Mouse (Mus musculus): ENCODE data around the gene Aldh1a3. TPM values are rescaled to one million over a fixed set of nuclear protein-coding genes. Genes with fewer than 3 reads are reported as not detected.

The Aldh1a3 gene
- polyA plus RNA-seq, 1 experiment from 2014 or later, result 9.6 TPM

DNA sequence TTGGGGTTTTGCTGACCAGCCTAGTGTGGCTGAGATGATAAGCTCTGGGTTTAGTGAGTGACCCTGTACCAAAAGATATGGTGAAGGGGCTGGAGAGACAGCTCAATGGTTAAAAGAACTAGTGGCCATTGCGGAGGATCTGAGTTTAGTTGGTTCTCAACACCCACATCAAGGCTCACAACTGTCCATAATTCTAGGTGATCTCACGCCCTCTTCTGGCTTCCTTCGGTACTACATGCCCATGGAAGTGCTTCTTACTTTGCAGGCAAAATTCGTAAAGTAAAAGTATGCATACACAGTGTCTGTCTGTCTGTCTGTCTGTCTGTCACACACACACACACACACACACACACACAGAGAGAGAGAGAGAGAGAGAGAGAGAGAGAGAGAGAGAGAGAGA, 85.0 kb downstream of the Aldh1a3 start:
- WGBS, result 50% methylated on average over 4 of the region's 4 CpGs
- no peaks in the 10 kb centered on the region for H3K27me3 ChIP-seq (ENCODE audit: control insufficient read depth, insufficient read depth, low read length)
- H3K9me3 ChIP-seq (ENCODE audit: control insufficient read depth, low read length), result no peaks in the 10 kb centered on the region
- TF ChIP-seq CTCF (IDR thresholded peaks at IDR 0.05; ENCODE audit: low read depth) (peak; percentile 82), EP300 (optimal IDR thresholded peaks at IDR 0.05) (no peak)
- ATAC-seq (ENCODE audit: low FRiP score, low TSS enrichment) (peak; percentile 17; the same call in 1 of the 2 replicates), DNase-seq (ENCODE audit: low spot score) (peak; percentile 69)
- no peak overlapping the region for H3K9ac ChIP-seq (ENCODE audit: low read length)
- peaks cover 8% of the 10 kb centered on the region for H3K4me1 ChIP-seq (replicated peaks; ENCODE audit: control insufficient read depth, insufficient read depth)
- no peak overlapping the region for H3K4me3 ChIP-seq (ENCODE audit: low read depth, low read length)
- no peak overlapping the region for H3K27ac ChIP-seq (replicated peaks)
- H3K4me2 ChIP-seq (replicated peaks; ENCODE audit: low read depth), result no peak overlapping the region
- no peaks in the 10 kb centered on the region for H3K36me3 ChIP-seq (ENCODE audit: control insufficient read depth, insufficient read depth, low read length)

Small RNA genes within 50 kb of the gene (microRNA-seq; reads per million reads assigned to microRNA genes)
- gene Mir7057, result not detected

Other genes starting within 250 kb of the Aldh1a3 start
- gene Gm10974, start 61.6 kb downstream of the Aldh1a3 start, polyA plus RNA-seq (2015; fragmentation: Nextera tagmentation; extraction: Ambion mirVana), result not detected in 2 replicates
- 8.5 and 9.2 TPM in 2 replicates for gene Lrrk1, start 39.2 kb downstream of the Aldh1a3 start, polyA plus RNA-seq (2015; fragmentation: Nextera tagmentation; extraction: Ambion mirVana)

All from stomach, postnatal 0 days (tissue).